Mouse (Mus musculus) heart, embryonic 13.5 days (tissue): ENCODE measurements around the gene Rnase9. TPM values are rescaled to one million over a fixed set of nuclear protein-coding genes. Genes with fewer than 3 reads are reported as not detected.
A peak's percentile ranks its signal among the peaks of the same experiment; 100 is the strongest.

Experiments used
- ATAC-seq: fragments of 200-750 bp; cut with Nextera tagmentation; 2 replicates; pipeline ENCODE4 v1.8.0; 2017; ENCODE audit warnings: moderate TSS enrichment; ENCODE audit not compliant: insufficient number of reproducible peaks, low FRiP score, low TSS enrichment; ENCODE audit errors: extremely low read depth
- H3K27ac ChIP-seq: fragments of 300-500 bp; sonication (generic); replicated peaks from 2 replicates; pipeline ENCODE4 v1.5.1; 2015; ENCODE audit warnings: moderate library complexity, mild to moderate bottlenecking, inconsistent platforms
- H3K27me3 ChIP-seq: fragments of 300-500 bp; sonication (generic); replicated peaks from 2 replicates; pipeline ENCODE4 v1.6.1; 2015; ENCODE audit warnings: mild to moderate bottlenecking, inconsistent platforms
- H3K36me3 ChIP-seq: fragments of 300-500 bp; sonication (generic); 2 replicates; pipeline ENCODE4 v1.6.1; 2015; ENCODE audit warnings: mild to moderate bottlenecking, inconsistent platforms
- H3K4me1 ChIP-seq: fragments of 300-500 bp; sonication (generic); 2 replicates; pipeline ENCODE4 v1.6.1; 2015; ENCODE audit warnings: inconsistent platforms
- H3K4me2 ChIP-seq: fragments of 300-500 bp; sonication (generic); 2 replicates; pipeline ENCODE4 v1.6.1; 2015; ENCODE audit warnings: inconsistent platforms, mild to moderate bottlenecking, moderate library complexity
- H3K4me3 ChIP-seq: fragments of 300-500 bp; sonication (generic); 2 replicates; pipeline ENCODE4 v1.5.1; 2015; ENCODE audit warnings: moderate library complexity, mild to moderate bottlenecking, inconsistent platforms
- H3K9ac ChIP-seq: fragments of 300-500 bp; sonication (generic); 2 replicates; pipeline ENCODE4 v1.6.1; 2015; ENCODE audit warnings: inconsistent platforms, mild to moderate bottlenecking, moderate library complexity
- H3K9me3 ChIP-seq: fragments of 300-500 bp; sonication (generic); 2 replicates; pipeline ENCODE4 v1.6.1; 2016; ENCODE audit warnings: inconsistent platforms
- WGBS: fragments of 180-500 bp; shearing (Covaris S2); methylation state at CpG from one replicate; pipeline ENCODE4 v1.1.7; 2015; ENCODE audit warnings: mixed read lengths; 5-methylcytosine and 5-hydroxymethylcytosine counted together
- polyA plus RNA-seq: library from polyadenylated mRNA; unstranded; fragments of >200 nt; fragmentation: Nextera tagmentation; extraction: Ambion mirVana; gene quantifications from 2 replicates; pipeline ENCODE4 v1.2.1, GENCODE M21; 2015

The Rnase9 gene
- polyA plus RNA-seq, 1 experiment from 2014 or later = not detected

- no peak for ATAC-seq
- Histone ChIP-seq H3K36me3 (no peaks in the 10 kb centered on the region), H3K9ac (no peak overlapping the region), H3K9me3 (no peaks in the 10 kb centered on the region), H3K4me1 (peaks cover 8% of the 10 kb centered on the region; the same call in 1 of the 2 replicates), H3K4me2 (no peak overlapping the region), H3K27ac (no peak overlapping the region), H3K27me3 (peaks cover 30% of the 10 kb centered on the region; the same call in 1 of the 2 replicates), H3K4me3 (no peak overlapping the region)
- 74% methylated on average over 2 of the region's 2 CpGs for WGBS
Measured at GRCm38 (mm10) chr14:51081035-51081434, 39.4 kb upstream of the Rnase9 start.

GRCm38 (mm10) chr14:51079180-51079579, 37.5 kb upstream of the Rnase9 start:
- Histone ChIP-seq H3K4me1 (peaks cover 8% of the 10 kb centered on the region; the same call in 1 of the 2 replicates), H3K36me3 (no peaks in the 10 kb centered on the region), H3K9me3 (no peaks in the 10 kb centered on the region), H3K9ac (no peak overlapping the region), H3K4me2 (no peak overlapping the region), H3K27ac (no peak overlapping the region), H3K27me3 (peaks cover 27% of the 10 kb centered on the region; the same call in 1 of the 2 replicates), H3K4me3 (no peak overlapping the region)
- no peak for ATAC-seq
- WGBS = 70% methylated on average over 1 of the region's 1 CpGs

- H3K4me1 ChIP-seq = no peaks in the 10 kb centered on the region
Measured at GRCm38 (mm10) chr14:51074335-51074734, 32.7 kb upstream of the Rnase9 start, which contains the start of gene Olfr750. Gene Olfr750 (minus strand): TSS chr14:51074435.

GRCm38 (mm10) chr14:51069617-51070016, 27.9 kb upstream of the Rnase9 start:
- no peak overlapping the region for H3K4me3 ChIP-seq
- no peaks in the 10 kb centered on the region for H3K36me3 ChIP-seq
- 0 out of 2 replicates have a peak, but pooled peaks cover 4% of the 10 kb centered on the region for H3K4me1 ChIP-seq
- H3K9ac ChIP-seq = no peak overlapping the region
- no peak overlapping the region for H3K4me2 ChIP-seq
- H3K27ac ChIP-seq = no peak overlapping the region
- H3K27me3 ChIP-seq = peaks cover 10% of the 10 kb centered on the region
- 86% methylated on average over 2 of the region's 2 CpGs for WGBS
- no peaks in the 10 kb centered on the region for H3K9me3 ChIP-seq
- ATAC-seq = no peak

More at GRCm38 (mm10) chr14:51074335-51074734, 32.7 kb upstream of the Rnase9 start, which contains the start of gene Olfr750:
- WGBS = 73% methylated on average over 3 of the region's 3 CpGs
- Histone ChIP-seq H3K9me3 (no peaks in the 10 kb centered on the region), H3K9ac (no peak within 1 kb of the TSS), H3K4me3 (no peak within 1 kb of the TSS), H3K27me3 (peaks cover 22% of the 10 kb centered on the region), H3K4me2 (no peak within 1 kb of the TSS), H3K27ac (no peak within 1 kb of the TSS), H3K36me3 (no peaks in the 10 kb centered on the region)
- no peak for ATAC-seq

GRCm38 (mm10) chr14:51068956-51069355, 27.3 kb upstream of the Rnase9 start:
- Histone ChIP-seq H3K4me1 (0 out of 2 replicates have a peak, but pooled peaks cover 4% of the 10 kb centered on the region), H3K27me3 (peaks cover 10% of the 10 kb centered on the region), H3K27ac (no peak overlapping the region), H3K4me2 (no peak overlapping the region), H3K9ac (no peak overlapping the region), H3K36me3 (no peaks in the 10 kb centered on the region), H3K4me3 (no peak overlapping the region), H3K9me3 (no peaks in the 10 kb centered on the region)
- 80% methylated on average over 5 of the region's 5 CpGs for WGBS
- ATAC-seq = no peak

- Histone ChIP-seq H3K4me2 (no peak overlapping the region), H3K9me3 (no peaks in the 10 kb centered on the region), H3K27me3 (no peaks in the 10 kb centered on the region), H3K36me3 (no peaks in the 10 kb centered on the region), H3K4me1 (peaks cover 10% of the 10 kb centered on the region), H3K4me3 (no peak overlapping the region), H3K9ac (no peak overlapping the region), H3K27ac (no peak overlapping the region)
- no peak for ATAC-seq
- 86% methylated on average over 5 of the region's 5 CpGs for WGBS
Measured at GRCm38 (mm10) chr14:51060761-51061160, 19.1 kb upstream of the Rnase9 start.

- Histone ChIP-seq H3K9me3 (no peaks in the 10 kb centered on the region), H3K9ac (0 out of 2 replicates have a peak within 1 kb of the TSS, but pooled peaks have one; percentile 25), H3K4me3 (no peak within 1 kb of the TSS), H3K27me3 (no peaks in the 10 kb centered on the region), H3K36me3 (no peaks in the 10 kb centered on the region), H3K4me1 (peaks cover 18% of the 10 kb centered on the region), H3K27ac (peak within 1 kb of the TSS; percentile 71), H3K4me2 (peak within 1 kb of the TSS; percentile 44; the same call in 1 of the 2 replicates)
- WGBS = 29% methylated on average over 9 of the region's 9 CpGs
- no peak for ATAC-seq
Measured at GRCm38 (mm10) chr14:51057401-51057831, 15.7 kb upstream of the Rnase9 start, which contains the start of gene Rnase12. Gene Rnase12 (minus strand): TSS chr14:51057661.

GRCm38 (mm10) chr14:51054243-51055237, 12.9 kb upstream of the Rnase9 start:
- 69% methylated on average over 13 of the region's 13 CpGs for WGBS
- ATAC-seq = no peak
- no peaks in the 10 kb centered on the region for H3K9me3 ChIP-seq

GRCm38 (mm10) chr14:51053176-51053575, 11.5 kb upstream of the Rnase9 start:
- Histone ChIP-seq H3K4me1 (peaks cover 32% of the 10 kb centered on the region), H3K27me3 (no peaks in the 10 kb centered on the region), H3K4me2 (no peak overlapping the region), H3K9me3 (no peaks in the 10 kb centered on the region), H3K27ac (no peak overlapping the region), H3K36me3 (no peaks in the 10 kb centered on the region), H3K4me3 (no peak overlapping the region), H3K9ac (no peak overlapping the region)
- ATAC-seq = no peak
- 74% methylated on average over 5 of the region's 5 CpGs for WGBS

More at GRCm38 (mm10) chr14:51054243-51055237, 12.9 kb upstream of the Rnase9 start:
- Histone ChIP-seq H3K4me3 (no peak overlapping the region), H3K27ac (no peak overlapping the region), H3K9ac (no peak overlapping the region), H3K36me3 (no peaks in the 10 kb centered on the region), H3K4me1 (peaks cover 32% of the 10 kb centered on the region), H3K4me2 (0 out of 2 replicates have a peak overlapping the region, but pooled peaks have one; percentile 24), H3K27me3 (no peaks in the 10 kb centered on the region)

- Histone ChIP-seq H3K4me2 (no peak overlapping the region), H3K4me1 (peaks cover 25% of the 10 kb centered on the region), H3K27me3 (no peaks in the 10 kb centered on the region), H3K36me3 (no peaks in the 10 kb centered on the region), H3K27ac (no peak overlapping the region), H3K4me3 (no peak overlapping the region), H3K9ac (no peak overlapping the region), H3K9me3 (no peaks in the 10 kb centered on the region)
- WGBS = 51% methylated on average over 5 of the region's 5 CpGs
- no peak for ATAC-seq
Measured at GRCm38 (mm10) chr14:51051941-51052340, 10.3 kb upstream of the Rnase9 start.

- Histone ChIP-seq H3K4me3 (no peak within 1 kb of the TSS), H3K27ac (no peak within 1 kb of the TSS), H3K4me1 (peaks cover 25% of the 10 kb centered on the region), H3K9me3 (no peaks in the 10 kb centered on the region), H3K36me3 (no peaks in the 10 kb centered on the region), H3K9ac (no peak within 1 kb of the TSS), H3K4me2 (no peak within 1 kb of the TSS), H3K27me3 (no peaks in the 10 kb centered on the region)
- ATAC-seq = no peak
- WGBS = 67% methylated on average over 2 of the region's 2 CpGs
Measured at GRCm38 (mm10) chr14:51050063-51050462, 8.4 kb upstream of the Rnase9 start, which contains the start of gene Rnase11. Gene Rnase11 (minus strand): TSS chr14:51050163.
